Mouse (Mus musculus) neural tube, embryonic 15.5 days (tissue): Measurements from ENCODE around the gene D11Wsu47e. TPM values are rescaled to one million over a fixed set of nuclear protein-coding genes. Genes with fewer than 3 reads are reported as not detected.

Source experiments
- ATAC-seq: fragments of 200-750 bp; cut with Nextera tagmentation; 2 replicates; pipeline ENCODE4 v1.8.0; 2017; ENCODE audit warnings: mild to moderate bottlenecking, moderate TSS enrichment, moderate library complexity; ENCODE audit not compliant: low FRiP score
- H3K27ac ChIP-seq: fragments of 300-500 bp; sonication (generic); replicated peaks from 2 replicates; pipeline ENCODE4 v1.5.1; 2015; ENCODE audit warnings: mild to moderate bottlenecking, inconsistent platforms
- H3K27me3 ChIP-seq: fragments of 300-500 bp; sonication (generic); replicated peaks from 2 replicates; pipeline ENCODE4 v1.6.1; 2015; ENCODE audit warnings: inconsistent platforms
- H3K36me3 ChIP-seq: fragments of 300-500 bp; sonication (generic); 2 replicates; pipeline ENCODE4 v1.6.1; 2015; ENCODE audit warnings: inconsistent platforms
- H3K4me1 ChIP-seq: fragments of 300-500 bp; sonication (generic); 2 replicates; pipeline ENCODE4 v1.6.1; 2015; ENCODE audit warnings: inconsistent platforms
- H3K4me2 ChIP-seq: fragments of 300-500 bp; sonication (generic); 2 replicates; pipeline ENCODE4 v1.6.1; 2015; ENCODE audit warnings: inconsistent platforms, mild to moderate bottlenecking, moderate library complexity
- H3K4me3 ChIP-seq: fragments of 300-500 bp; sonication (generic); replicated peaks from 2 replicates; pipeline ENCODE4 v1.5.1; 2015; ENCODE audit warnings: mild to moderate bottlenecking, inconsistent platforms
- H3K9ac ChIP-seq: fragments of 300-500 bp; sonication (generic); replicated peaks from 2 replicates; pipeline ENCODE4 v1.6.1; 2015; ENCODE audit warnings: mild to moderate bottlenecking, inconsistent platforms
- H3K9me3 ChIP-seq: fragments of 300-500 bp; sonication (generic); replicated peaks from 2 replicates; pipeline ENCODE4 v1.6.1; 2016; ENCODE audit warnings: inconsistent platforms
- WGBS: fragments of 180-500 bp; shearing (Covaris S2); methylation state at CpG from one replicate; pipeline ENCODE4 v1.1.7; 2015; ENCODE audit warnings: mixed read lengths; 5-methylcytosine and 5-hydroxymethylcytosine counted together
- polyA plus RNA-seq: library from polyadenylated mRNA; unstranded; fragments of >200 nt; fragmentation: Nextera tagmentation; extraction: Ambion mirVana; gene quantifications from 2 replicates; pipeline ENCODE4 v1.2.1, GENCODE M21; 2015

D11Wsu47e gene
- polyA plus RNA-seq, 1 experiment from 2014 or later, result 21.8 TPM

- peaks cover 52% of the 10 kb centered on the region for H3K4me1 ChIP-seq
- ATAC-seq, result peak; percentile 62; the same call in 1 of the 2 replicates
- under 1% methylated on average over 32 of the region's 38 CpGs for WGBS
Measured at GRCm38 (mm10) chr11:113683627-113683956, 620 bp upstream of the D11Wsu47e start.

DNA sequence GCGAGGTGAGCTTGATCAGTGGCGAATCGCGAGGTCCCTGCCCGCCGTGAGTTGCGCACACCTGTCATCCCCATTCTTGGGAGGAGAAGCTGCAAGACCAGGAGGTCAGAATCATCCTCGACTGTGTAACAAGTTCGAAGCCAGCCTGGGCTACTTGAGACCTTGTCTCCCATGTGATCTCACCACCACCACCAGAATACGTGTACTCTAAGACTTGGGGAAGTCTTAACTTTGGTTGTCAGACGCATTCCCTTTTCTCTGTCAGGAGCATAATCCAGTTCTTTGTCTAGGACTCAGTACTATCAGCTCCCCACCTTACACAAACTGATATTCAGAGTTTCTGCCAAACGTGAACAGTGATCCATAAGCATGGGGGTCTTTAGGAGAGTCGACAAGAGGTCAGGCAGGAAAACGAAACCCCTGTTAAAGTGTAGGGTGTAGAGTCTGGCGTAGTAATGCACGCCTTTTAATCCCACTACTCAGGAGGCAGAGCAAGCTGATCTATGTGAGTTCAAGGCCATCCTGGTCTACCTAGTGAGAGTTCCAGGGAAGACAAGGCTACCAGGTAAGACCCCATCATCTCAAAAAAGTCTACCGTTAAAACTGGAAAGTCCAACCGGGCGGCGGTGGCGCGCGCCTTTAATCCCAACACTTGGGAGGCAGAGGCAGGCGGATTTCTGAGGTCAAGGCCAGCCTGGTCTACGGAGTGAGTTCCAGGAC lies 655 bp downstream of the D11Wsu47e start:
- H3K27me3 ChIP-seq, result no peaks in the 10 kb centered on the region
- H3K27ac ChIP-seq, result peak overlapping the region; percentile 93
- 44% methylated on average over 25 of the region's 25 CpGs for WGBS
- peak overlapping the region; percentile 90 for H3K4me2 ChIP-seq
- peaks cover 24% of the 10 kb centered on the region for H3K36me3 ChIP-seq
- H3K4me3 ChIP-seq, result peak overlapping the region; percentile 91
- peak overlapping the region; percentile 73 for H3K9ac ChIP-seq
- peaks cover 47% of the 10 kb centered on the region for H3K4me1 ChIP-seq
- ATAC-seq, result no peak
- H3K9me3 ChIP-seq, result no peaks in the 10 kb centered on the region

More at GRCm38 (mm10) chr11:113683627-113683956, 620 bp upstream of the D11Wsu47e start:
- Histone ChIP-seq H3K27ac (peak overlapping the region; percentile 93), H3K27me3 (no peaks in the 10 kb centered on the region), H3K9ac (peak overlapping the region; percentile 89), H3K4me3 (peak overlapping the region; percentile 91), H3K36me3 (peaks cover 11% of the 10 kb centered on the region), H3K9me3 (no peaks in the 10 kb centered on the region), H3K4me2 (peak overlapping the region; percentile 90)

DNA sequence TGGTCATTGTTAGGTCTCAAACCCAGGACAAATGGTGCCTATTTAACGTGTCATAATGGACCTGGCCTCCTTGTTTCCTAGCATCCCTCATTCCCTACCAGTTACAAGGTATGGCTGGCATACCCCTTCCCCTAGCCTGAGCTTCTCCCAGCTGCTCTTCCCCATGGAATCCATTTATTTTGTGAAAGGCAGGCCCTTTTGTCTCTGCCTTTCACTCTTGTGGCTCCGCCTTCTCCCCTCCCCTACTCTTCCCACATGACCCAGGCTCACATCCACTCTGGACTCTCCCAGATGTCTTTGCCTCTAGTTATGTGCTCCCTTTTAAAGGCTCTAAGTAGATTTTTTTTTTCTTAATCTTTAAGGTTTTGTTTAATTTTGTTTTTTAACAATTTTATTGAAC lies 2.8 kb downstream of the D11Wsu47e start:
- Histone ChIP-seq H3K9me3 (no peaks in the 10 kb centered on the region), H3K4me1 (peaks cover 33% of the 10 kb centered on the region), H3K9ac (no peak overlapping the region), H3K27ac (no peak overlapping the region), H3K4me2 (no peak overlapping the region), H3K36me3 (peaks cover 39% of the 10 kb centered on the region), H3K27me3 (no peaks in the 10 kb centered on the region), H3K4me3 (no peak overlapping the region)
- no peak for ATAC-seq
- WGBS, result 22% methylated on average over 2 of the region's 2 CpGs

DNA sequence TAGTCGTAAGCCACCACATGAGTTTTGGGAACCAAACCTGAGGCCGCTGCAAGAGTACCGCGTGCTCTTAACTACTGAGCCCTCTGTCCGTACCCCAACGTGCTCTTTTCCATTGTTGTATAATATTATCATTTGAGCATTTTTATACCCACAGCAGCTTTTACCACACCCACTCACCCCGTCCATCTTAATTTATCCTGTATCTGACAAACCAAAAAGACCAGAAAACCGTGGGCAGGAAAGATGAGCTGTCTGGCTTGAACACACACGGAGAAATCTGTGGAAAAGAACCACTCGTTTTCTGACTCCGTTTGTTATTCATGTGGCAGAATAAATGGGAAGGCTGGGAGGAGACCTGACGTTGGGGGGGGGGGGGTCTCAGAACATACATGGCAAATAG lies 6.3 kb downstream of the D11Wsu47e start:
- Histone ChIP-seq H3K4me2 (no peak overlapping the region), H3K27ac (no peak overlapping the region), H3K4me1 (peaks cover 13% of the 10 kb centered on the region), H3K36me3 (peaks cover 70% of the 10 kb centered on the region), H3K27me3 (no peaks in the 10 kb centered on the region), H3K9me3 (no peaks in the 10 kb centered on the region), H3K9ac (no peak overlapping the region), H3K4me3 (no peak overlapping the region)
- ATAC-seq, result no peak
- WGBS, result 89% methylated on average over 12 of the region's 12 CpGs

- no peak overlapping the region for H3K4me2 ChIP-seq
- no peaks in the 10 kb centered on the region for H3K27me3 ChIP-seq
- no peak overlapping the region for H3K9ac ChIP-seq
- no peak overlapping the region for H3K27ac ChIP-seq
- ATAC-seq, result no peak
- peaks cover 8% of the 10 kb centered on the region for H3K4me1 ChIP-seq
- no peak overlapping the region for H3K4me3 ChIP-seq
- H3K36me3 ChIP-seq, result peaks cover 76% of the 10 kb centered on the region
- WGBS, result 92% methylated on average over 5 of the region's 5 CpGs
- H3K9me3 ChIP-seq, result no peaks in the 10 kb centered on the region
Measured at GRCm38 (mm10) chr11:113691318-113691717, 7.1 kb downstream of the D11Wsu47e start.

GRCm38 (mm10) chr11:113691851-113692250 lies 7.6 kb downstream of the D11Wsu47e start:
- no peaks in the 10 kb centered on the region for H3K9me3 ChIP-seq

GRCm38 (mm10) chr11:113697571-113697970 lies 13.4 kb downstream of the D11Wsu47e start:
- WGBS, result 87% methylated on average over 5 of the region's 5 CpGs
- ATAC-seq, result no peak
- H3K27ac ChIP-seq, result no peak overlapping the region
- H3K4me2 ChIP-seq, result no peak overlapping the region
- no peak overlapping the region for H3K4me3 ChIP-seq
- no peaks in the 10 kb centered on the region for H3K9me3 ChIP-seq
- H3K36me3 ChIP-seq, result peaks cover 46% of the 10 kb centered on the region
- no peak overlapping the region for H3K9ac ChIP-seq
- H3K4me1 ChIP-seq, result no peaks in the 10 kb centered on the region
- H3K27me3 ChIP-seq, result no peaks in the 10 kb centered on the region

More at GRCm38 (mm10) chr11:113691851-113692250, 7.6 kb downstream of the D11Wsu47e start:
- H3K27ac ChIP-seq, result no peak overlapping the region
- H3K4me2 ChIP-seq, result no peak overlapping the region
- ATAC-seq, result no peak
- H3K36me3 ChIP-seq, result peaks cover 80% of the 10 kb centered on the region
- peaks cover 3% of the 10 kb centered on the region for H3K4me1 ChIP-seq
- H3K27me3 ChIP-seq, result no peaks in the 10 kb centered on the region
- WGBS, result 59% methylated on average over 3 of the region's 3 CpGs
- no peak overlapping the region for H3K9ac ChIP-seq
- no peak overlapping the region for H3K4me3 ChIP-seq

DNA sequence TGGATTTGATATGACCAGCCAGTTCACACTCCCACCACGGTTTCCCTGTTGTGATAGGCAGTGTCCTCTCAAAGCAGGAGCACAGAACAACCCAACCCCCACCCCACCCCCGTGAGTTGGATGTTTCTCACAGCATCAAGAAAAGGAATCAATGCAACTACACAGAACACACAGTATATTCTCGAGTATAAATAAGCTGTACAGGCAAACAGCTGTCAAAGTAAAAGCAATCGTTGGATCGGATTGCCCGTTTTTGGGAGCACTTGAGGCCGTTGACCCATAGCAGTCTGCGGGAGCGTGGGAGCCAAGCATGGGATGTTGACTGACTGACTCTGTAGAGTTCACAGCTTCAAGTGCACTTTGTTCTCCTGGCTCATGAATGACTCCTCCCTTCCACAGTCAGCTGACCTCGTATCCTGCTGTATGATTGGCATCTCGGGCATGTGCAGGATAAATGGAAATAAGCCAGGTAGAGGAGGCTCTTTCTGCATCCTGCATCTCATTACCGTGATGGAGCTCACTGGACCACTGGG lies 13.9 kb downstream of the D11Wsu47e start:
- WGBS, result 85% methylated on average over 12 of the region's 12 CpGs
- no peak overlapping the region for H3K4me2 ChIP-seq
- no peak for ATAC-seq

DNA sequence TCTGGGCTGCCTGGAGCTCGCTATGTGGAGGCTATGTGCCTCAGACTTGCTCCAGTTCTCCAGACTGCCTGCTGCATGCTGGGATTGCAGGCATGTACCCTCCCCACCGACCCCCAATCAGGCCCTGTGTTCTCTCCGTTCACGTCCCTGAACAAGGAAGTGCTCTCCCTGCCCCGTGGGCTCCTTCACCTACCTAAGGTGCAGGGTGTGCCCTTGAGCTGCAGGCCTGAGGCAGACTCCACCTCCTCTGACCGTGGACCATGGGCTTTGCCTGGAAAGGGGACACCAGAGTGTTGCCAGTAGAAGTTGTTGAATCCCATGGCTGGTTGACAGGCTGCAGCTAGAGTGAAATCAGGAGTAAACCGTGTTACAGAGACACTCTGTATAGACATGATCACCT lies 15.4 kb downstream of the D11Wsu47e start:
- Histone ChIP-seq H3K4me1 (no peaks in the 10 kb centered on the region), H3K27ac (no peak overlapping the region), H3K4me2 (no peak overlapping the region), H3K9me3 (no peaks in the 10 kb centered on the region), H3K4me3 (no peak overlapping the region), H3K36me3 (peaks cover 27% of the 10 kb centered on the region), H3K27me3 (no peaks in the 10 kb centered on the region), H3K9ac (no peak overlapping the region)
- 90% methylated on average over 7 of the region's 7 CpGs for WGBS
- no peak for ATAC-seq

More for the DNA sequence above, 13.9 kb downstream of the D11Wsu47e start:
- H3K9me3 ChIP-seq, result no peaks in the 10 kb centered on the region
- peaks cover 41% of the 10 kb centered on the region for H3K36me3 ChIP-seq
- no peaks in the 10 kb centered on the region for H3K27me3 ChIP-seq
- H3K4me1 ChIP-seq, result no peaks in the 10 kb centered on the region
- H3K4me3 ChIP-seq, result no peak overlapping the region
- no peak overlapping the region for H3K27ac ChIP-seq
- no peak overlapping the region for H3K9ac ChIP-seq

GRCm38 (mm10) chr11:113703758-113704157 lies 19.5 kb downstream of the D11Wsu47e start:
- H3K27ac ChIP-seq, result no peak overlapping the region
- H3K4me1 ChIP-seq, result no peaks in the 10 kb centered on the region
- H3K9ac ChIP-seq, result no peak overlapping the region
- WGBS, result 38% methylated on average over 5 of the region's 5 CpGs
- H3K27me3 ChIP-seq, result 0 out of 2 replicates have a peak, but pooled peaks cover 3% of the 10 kb centered on the region
- no peak overlapping the region for H3K4me3 ChIP-seq
- no peak; the same call in 1 of the 2 replicates for ATAC-seq
- no peak overlapping the region for H3K4me2 ChIP-seq
- H3K9me3 ChIP-seq, result no peaks in the 10 kb centered on the region
- H3K36me3 ChIP-seq, result peaks cover 5% of the 10 kb centered on the region; the same call in 1 of the 2 replicates

DNA sequence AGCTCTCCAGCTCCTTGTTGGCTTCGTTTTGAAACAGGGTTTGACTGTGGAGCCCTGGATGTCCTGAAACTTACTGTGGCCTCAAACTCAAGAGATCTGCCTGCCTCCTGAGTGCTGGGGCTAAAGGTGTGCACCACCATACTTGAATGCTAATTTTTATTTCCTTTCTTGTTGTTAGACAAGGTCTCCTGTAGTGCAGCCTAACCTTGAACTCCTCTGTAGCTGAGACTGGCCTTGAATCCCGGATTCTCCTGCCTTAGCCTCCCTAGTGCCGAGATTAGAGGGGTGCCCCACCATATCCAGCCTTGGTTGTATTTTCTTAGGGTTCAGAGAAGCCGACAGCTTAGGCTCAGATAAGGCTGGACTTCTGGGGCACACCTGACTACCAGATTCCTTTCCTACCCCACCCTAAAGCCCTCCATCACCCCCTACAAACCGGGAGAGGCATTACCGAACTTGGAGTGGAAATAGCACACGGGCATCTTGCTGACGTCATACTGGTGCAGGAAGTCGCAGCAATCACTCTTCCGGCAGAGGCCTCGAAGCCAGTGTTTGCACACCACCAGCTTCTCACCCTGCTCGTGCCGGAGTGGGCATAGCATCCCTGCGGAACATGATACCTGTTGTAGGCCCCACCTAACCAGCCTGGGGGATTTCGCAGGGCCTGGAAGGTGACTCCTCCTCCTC lies 21.9 kb downstream of the D11Wsu47e start:
- Histone ChIP-seq H3K9ac (no peak overlapping the region), H3K27ac (no peak overlapping the region), H3K9me3 (no peaks in the 10 kb centered on the region), H3K4me1 (peaks cover 18% of the 10 kb centered on the region), H3K4me3 (no peak overlapping the region), H3K4me2 (no peak overlapping the region), H3K36me3 (0 out of 2 replicates have a peak, but pooled peaks cover 4% of the 10 kb centered on the region), H3K27me3 (0 out of 2 replicates have a peak, but pooled peaks cover 9% of the 10 kb centered on the region)
- 90% methylated on average over 15 of the region's 15 CpGs for WGBS
- no peak for ATAC-seq
